Mouse (Mus musculus) forebrain, embryonic 15.5 days (tissue): ENCODE data around the gene Tuba3a. TPM values are rescaled to one million over a fixed set of nuclear protein-coding genes. Genes with fewer than 3 reads are reported as not detected.
"Not testable (repeated sequence)": the region's sequence is repeated elsewhere in the genome, so short reads cannot be mapped to it uniquely, and the experiment has no call there.

ENCODE experiments used
- ATAC-seq: fragments of 200-750 bp; cut with Nextera tagmentation; replicated peaks from 2 replicates; pipeline ENCODE4 v1.8.0; 2017; ENCODE audit warnings: mild to moderate bottlenecking, moderate TSS enrichment, moderate library complexity
- H3K27ac ChIP-seq: fragments of 300-500 bp; sonication (generic); replicated peaks from 2 replicates; pipeline ENCODE4 v1.5.1; 2015; ENCODE audit warnings: mild to moderate bottlenecking, inconsistent platforms
- H3K27me3 ChIP-seq: fragments of 300-500 bp; sonication (generic); 2 replicates; pipeline ENCODE4 v1.6.1; 2015; ENCODE audit warnings: inconsistent platforms
- H3K36me3 ChIP-seq: fragments of 300-500 bp; sonication (generic); 2 replicates; pipeline ENCODE4 v1.6.1; 2015; ENCODE audit warnings: mild to moderate bottlenecking, inconsistent platforms
- H3K4me1 ChIP-seq: fragments of 300-500 bp; sonication (generic); 2 replicates; pipeline ENCODE4 v1.6.1; 2015; ENCODE audit warnings: inconsistent platforms
- H3K4me2 ChIP-seq: fragments of 300-500 bp; sonication (generic); replicated peaks from 2 replicates; pipeline ENCODE4 v1.6.1; 2015; ENCODE audit warnings: mild to moderate bottlenecking, inconsistent platforms
- H3K4me3 ChIP-seq: fragments of 300-500 bp; sonication (generic); 2 replicates; pipeline ENCODE4 v1.5.1; 2015; ENCODE audit warnings: mild to moderate bottlenecking, inconsistent platforms
- H3K9ac ChIP-seq: fragments of 300-500 bp; sonication (generic); replicated peaks from 2 replicates; pipeline ENCODE4 v1.6.1; 2015; ENCODE audit warnings: mild to moderate bottlenecking, inconsistent platforms
- H3K9me3 ChIP-seq: fragments of 300-500 bp; sonication (generic); 2 replicates; pipeline ENCODE4 v1.6.1; 2016; ENCODE audit warnings: inconsistent platforms
- WGBS: fragments of 180-500 bp; shearing (Covaris S2); methylation state at CpG from one replicate; pipeline ENCODE4 v1.1.7; 2015; ENCODE audit warnings: mixed read lengths; 5-methylcytosine and 5-hydroxymethylcytosine counted together
- polyA plus RNA-seq: library from polyadenylated mRNA; unstranded; fragments of >200 nt; fragmentation: Nextera tagmentation; extraction: Ambion mirVana; gene quantifications from 2 replicates; pipeline ENCODE4 v1.2.1, GENCODE M21; 2015

The Tuba3a gene
- polyA plus RNA-seq, 1 experiment from 2014 or later, result not detected

GRCm38 (mm10) chr6:125304408-125304807 is 18.6 kb upstream of the Tuba3a start:
- WGBS, result 84% methylated on average over 7 of the region's 7 CpGs
- H3K4me3 ChIP-seq, H3K9me3 ChIP-seq, H3K36me3 ChIP-seq, H3K27ac ChIP-seq, H3K9ac ChIP-seq, H3K4me2 ChIP-seq, H3K27me3 ChIP-seq, H3K4me1 ChIP-seq, ATAC-seq: not testable (repeated sequence)

GRCm38 (mm10) chr6:125303242-125303641 is 17.4 kb upstream of the Tuba3a start:
- H3K27me3 ChIP-seq, result no peaks in the 10 kb centered on the region
- ATAC-seq, result no peak
- no peaks in the 10 kb centered on the region for H3K9me3 ChIP-seq
- H3K36me3 ChIP-seq, result no peaks in the 10 kb centered on the region
- H3K4me2 ChIP-seq, result no peak overlapping the region
- no peak overlapping the region for H3K27ac ChIP-seq
- H3K4me1 ChIP-seq, result no peaks in the 10 kb centered on the region
- no peak overlapping the region for H3K9ac ChIP-seq
- 73% methylated on average over 4 of the region's 4 CpGs for WGBS
- H3K4me3 ChIP-seq, result no peak overlapping the region

- H3K4me1 ChIP-seq, result no peaks in the 10 kb centered on the region
- no peak overlapping the region for H3K9ac ChIP-seq
- H3K9me3 ChIP-seq, result no peaks in the 10 kb centered on the region
- no peak overlapping the region for H3K4me3 ChIP-seq
- H3K27ac ChIP-seq, result no peak overlapping the region
- no peaks in the 10 kb centered on the region for H3K27me3 ChIP-seq
- no peak overlapping the region for H3K4me2 ChIP-seq
- 88% methylated on average over 24 of the region's 24 CpGs for WGBS
- no peaks in the 10 kb centered on the region for H3K36me3 ChIP-seq
- ATAC-seq, result no peak
Measured at GRCm38 (mm10) chr6:125302231-125302982, 16.6 kb upstream of the Tuba3a start.

- Histone ChIP-seq H3K4me3 (no peak overlapping the region), H3K9me3 (no peaks in the 10 kb centered on the region), H3K4me2 (no peak overlapping the region), H3K4me1 (no peaks in the 10 kb centered on the region), H3K9ac (no peak overlapping the region), H3K36me3 (no peaks in the 10 kb centered on the region), H3K27me3 (no peaks in the 10 kb centered on the region), H3K27ac (no peak overlapping the region)
- ATAC-seq, result no peak
- 82% methylated on average over 1 of the region's 1 CpGs for WGBS
Measured at GRCm38 (mm10) chr6:125300982-125301381, 15.1 kb upstream of the Tuba3a start.

GRCm38 (mm10) chr6:125297149-125297820 is 11.4 kb upstream of the Tuba3a start:
- Histone ChIP-seq H3K9me3 (no peaks in the 10 kb centered on the region), H3K9ac (no peak overlapping the region), H3K4me1 (no peaks in the 10 kb centered on the region), H3K4me2 (no peak overlapping the region), H3K27ac (no peak overlapping the region), H3K36me3 (no peaks in the 10 kb centered on the region), H3K27me3 (no peaks in the 10 kb centered on the region), H3K4me3 (no peak overlapping the region)
- WGBS, result 76% methylated on average over 5 of the region's 5 CpGs
- no peak for ATAC-seq

GRCm38 (mm10) chr6:125294049-125294448 is 8.2 kb upstream of the Tuba3a start:
- no peak overlapping the region for H3K4me2 ChIP-seq
- H3K27me3 ChIP-seq, result no peaks in the 10 kb centered on the region
- no peaks in the 10 kb centered on the region for H3K9me3 ChIP-seq
- ATAC-seq, result no peak
- H3K4me1 ChIP-seq, result no peaks in the 10 kb centered on the region
- no peak overlapping the region for H3K4me3 ChIP-seq
- no peak overlapping the region for H3K27ac ChIP-seq
- no peak overlapping the region for H3K9ac ChIP-seq
- 88% methylated on average over 4 of the region's 4 CpGs for WGBS
- no peaks in the 10 kb centered on the region for H3K36me3 ChIP-seq

GRCm38 (mm10) chr6:125292256-125292655 is 6.4 kb upstream of the Tuba3a start:
- Histone ChIP-seq H3K4me3 (no peak overlapping the region), H3K4me1 (no peaks in the 10 kb centered on the region), H3K27ac (no peak overlapping the region), H3K36me3 (no peaks in the 10 kb centered on the region), H3K27me3 (no peaks in the 10 kb centered on the region), H3K9me3 (no peaks in the 10 kb centered on the region), H3K4me2 (no peak overlapping the region), H3K9ac (no peak overlapping the region)
- WGBS, result 92% methylated on average over 7 of the region's 7 CpGs
- no peak for ATAC-seq

- ATAC-seq, result no peak
- Histone ChIP-seq H3K9ac (no peak overlapping the region), H3K36me3 (no peaks in the 10 kb centered on the region), H3K4me2 (no peak overlapping the region), H3K9me3 (no peaks in the 10 kb centered on the region), H3K27me3 (no peaks in the 10 kb centered on the region), H3K4me3 (no peak overlapping the region), H3K4me1 (0 out of 2 replicates have a peak, but pooled peaks cover 2% of the 10 kb centered on the region), H3K27ac (no peak overlapping the region)
- WGBS, result 89% methylated on average over 4 of the region's 4 CpGs
Measured at GRCm38 (mm10) chr6:125291329-125291728, 5.5 kb upstream of the Tuba3a start.

GRCm38 (mm10) chr6:125288730-125289129 is 2.9 kb upstream of the Tuba3a start:
- no peak overlapping the region for H3K4me2 ChIP-seq
- H3K27ac ChIP-seq, result no peak overlapping the region
- no peaks in the 10 kb centered on the region for H3K9me3 ChIP-seq
- 0 out of 2 replicates have a peak, but pooled peaks cover 4% of the 10 kb centered on the region for H3K4me1 ChIP-seq
- no peaks in the 10 kb centered on the region for H3K27me3 ChIP-seq
- ATAC-seq, result no peak
- WGBS, result 86% methylated on average over 5 of the region's 5 CpGs
- no peaks in the 10 kb centered on the region for H3K36me3 ChIP-seq
- no peak overlapping the region for H3K9ac ChIP-seq
- H3K4me3 ChIP-seq, result no peak overlapping the region

GRCm38 (mm10) chr6:125286944-125287343 is 1.1 kb upstream of the Tuba3a start:
- no peak for ATAC-seq

GRCm38 (mm10) chr6:125284751-125285150 is 1.1 kb downstream of the Tuba3a start:
- H3K27me3 ChIP-seq, result no peaks in the 10 kb centered on the region
- H3K9ac ChIP-seq, result no peak overlapping the region
- WGBS, result 88% methylated on average over 7 of the region's 7 CpGs
- H3K27ac ChIP-seq, result no peak overlapping the region
- H3K36me3 ChIP-seq, result no peaks in the 10 kb centered on the region
- no peak overlapping the region for H3K4me3 ChIP-seq
- H3K9me3 ChIP-seq, result no peaks in the 10 kb centered on the region
- 0 out of 2 replicates have a peak, but pooled peaks cover 4% of the 10 kb centered on the region for H3K4me1 ChIP-seq
- no peak overlapping the region for H3K4me2 ChIP-seq
- ATAC-seq, result no peak

More at GRCm38 (mm10) chr6:125286944-125287343, 1.1 kb upstream of the Tuba3a start:
- H3K9me3 ChIP-seq, result no peaks in the 10 kb centered on the region
- H3K9ac ChIP-seq, result no peak overlapping the region
- 85% methylated on average over 4 of the region's 4 CpGs for WGBS
- no peaks in the 10 kb centered on the region for H3K27me3 ChIP-seq
- no peak overlapping the region for H3K4me3 ChIP-seq
- H3K36me3 ChIP-seq, result no peaks in the 10 kb centered on the region
- H3K4me2 ChIP-seq, result no peak overlapping the region
- 0 out of 2 replicates have a peak, but pooled peaks cover 4% of the 10 kb centered on the region for H3K4me1 ChIP-seq
- H3K27ac ChIP-seq, result no peak overlapping the region

- no peak for ATAC-seq
- H3K4me3 ChIP-seq, result no peak overlapping the region
- H3K27ac ChIP-seq, result no peak overlapping the region
- H3K36me3 ChIP-seq, result no peaks in the 10 kb centered on the region
- H3K27me3 ChIP-seq, result no peaks in the 10 kb centered on the region
- H3K9ac ChIP-seq, result no peak overlapping the region
- H3K4me2 ChIP-seq, result no peak overlapping the region
- 0 out of 2 replicates have a peak, but pooled peaks cover 4% of the 10 kb centered on the region for H3K4me1 ChIP-seq
- WGBS, result 49% methylated on average over 8 of the region's 8 CpGs
- no peaks in the 10 kb centered on the region for H3K9me3 ChIP-seq
Measured at GRCm38 (mm10) chr6:125284250-125284649, 1.6 kb downstream of the Tuba3a start.
